Mouse (Mus musculus): ENCODE results near the gene Alas2. TPM values are rescaled to one million over a fixed set of nuclear protein-coding genes. Genes with fewer than 3 reads are reported as not detected.
A peak's percentile ranks its signal among the peaks of the same experiment; 100 is the strongest.

The Alas2 gene
- polyA plus RNA-seq, 1 experiment: 6.8 TPM

GRCm38 (mm10) chrX:150541684-150542083 lies 5.5 kb upstream of the Alas2 start:
- no peak overlapping the region for H3K4me3 ChIP-seq (replicated peaks; ENCODE audit: insufficient read depth, low read depth, low read length)
- no peak overlapping the region for H3K27ac ChIP-seq (ENCODE audit: insufficient read depth, low read length)

GRCm38 (mm10) chrX:150549639-150550038 lies 2.5 kb downstream of the Alas2 start:
- WGBS: 92% methylated on average over 3 of the region's 3 CpGs
- DNase-seq: no peak
- no peak for TF ChIP-seq CTCF (IDR thresholded peaks at IDR 0.05; ENCODE audit: borderline replicate concordance, insufficient read depth, low read depth, low read length)
- TF ChIP-seq POLR2A (IDR thresholded peaks at IDR 0.05; ENCODE audit: borderline replicate concordance, insufficient read depth, low read length): no peak

More at GRCm38 (mm10) chrX:150541684-150542083, 5.5 kb upstream of the Alas2 start:
- H3K4me1 ChIP-seq (ENCODE audit: control insufficient read depth, insufficient read depth, low read length): no peaks in the 10 kb centered on the region
- DNase-seq: no peak
- H3K27me3 ChIP-seq (ENCODE audit: control insufficient read depth, insufficient read depth, low read length): no peaks in the 10 kb centered on the region
- TF ChIP-seq CTCF (IDR thresholded peaks at IDR 0.05; ENCODE audit: borderline replicate concordance, insufficient read depth, low read depth, low read length) (no peak), POLR2A (IDR thresholded peaks at IDR 0.05; ENCODE audit: borderline replicate concordance, insufficient read depth, low read length) (no peak)

GRCm38 (mm10) chrX:150551986-150552385 lies 4.8 kb downstream of the Alas2 start:
- no peak overlapping the region for H3K27ac ChIP-seq (ENCODE audit: insufficient read depth, low read length)
- no peak for TF ChIP-seq POLR2A (IDR thresholded peaks at IDR 0.05; ENCODE audit: borderline replicate concordance, insufficient read depth, low read length)
- DNase-seq: no peak
- no peaks in the 10 kb centered on the region for H3K4me1 ChIP-seq (ENCODE audit: control insufficient read depth, insufficient read depth, low read length)
- no peak overlapping the region for H3K4me3 ChIP-seq (replicated peaks; ENCODE audit: insufficient read depth, low read depth, low read length)
- 86% methylated on average over 2 of the region's 2 CpGs for WGBS
- H3K27me3 ChIP-seq (ENCODE audit: control insufficient read depth, insufficient read depth, low read length): no peaks in the 10 kb centered on the region

More at GRCm38 (mm10) chrX:150549639-150550038, 2.5 kb downstream of the Alas2 start:
- Histone ChIP-seq H3K27me3 (ENCODE audit: control insufficient read depth, insufficient read depth, low read length) (no peaks in the 10 kb centered on the region), H3K27ac (ENCODE audit: insufficient read depth, low read length) (no peak overlapping the region), H3K4me1 (ENCODE audit: control insufficient read depth, insufficient read depth, low read length) (no peaks in the 10 kb centered on the region), H3K4me3 (replicated peaks; ENCODE audit: insufficient read depth, low read depth, low read length) (no peak overlapping the region)

- 91% methylated on average over 3 of the region's 3 CpGs for WGBS
These were observed 6.9 kb downstream of the Alas2 start for GRCm38 (mm10) chrX:150554032-150554431.

GRCm38 (mm10) chrX:150564644-150565357 lies 17.6 kb downstream of the Alas2 start:
- 92% methylated on average over 12 of the region's 12 CpGs for WGBS
- no peak overlapping the region for H3K4me3 ChIP-seq (replicated peaks; ENCODE audit: insufficient read depth, low read depth, low read length)
- TF ChIP-seq CTCF (IDR thresholded peaks at IDR 0.05; ENCODE audit: borderline replicate concordance, insufficient read depth, low read depth, low read length) (no peak), POLR2A (IDR thresholded peaks at IDR 0.05; ENCODE audit: borderline replicate concordance, insufficient read depth, low read length) (no peak)
- no peaks in the 10 kb centered on the region for H3K27me3 ChIP-seq (ENCODE audit: control insufficient read depth, insufficient read depth, low read length)
- H3K27ac ChIP-seq (ENCODE audit: insufficient read depth, low read length): no peak overlapping the region
- H3K4me1 ChIP-seq (ENCODE audit: control insufficient read depth, insufficient read depth, low read length): no peaks in the 10 kb centered on the region
- DNase-seq: no peak

More at GRCm38 (mm10) chrX:150554032-150554431, 6.9 kb downstream of the Alas2 start:
- H3K27ac ChIP-seq (ENCODE audit: insufficient read depth, low read length): no peak overlapping the region
- TF ChIP-seq POLR2A (IDR thresholded peaks at IDR 0.05; ENCODE audit: borderline replicate concordance, insufficient read depth, low read length) (no peak), CTCF (IDR thresholded peaks at IDR 0.05; ENCODE audit: borderline replicate concordance, insufficient read depth, low read depth, low read length) (no peak)
- no peak overlapping the region for H3K4me3 ChIP-seq (replicated peaks; ENCODE audit: insufficient read depth, low read depth, low read length)
- no peak for DNase-seq
- H3K4me1 ChIP-seq (ENCODE audit: control insufficient read depth, insufficient read depth, low read length): no peaks in the 10 kb centered on the region
- no peaks in the 10 kb centered on the region for H3K27me3 ChIP-seq (ENCODE audit: control insufficient read depth, insufficient read depth, low read length)

- Histone ChIP-seq H3K4me1 (ENCODE audit: control insufficient read depth, insufficient read depth, low read length) (no peaks in the 10 kb centered on the region), H3K27me3 (ENCODE audit: control insufficient read depth, insufficient read depth, low read length) (no peaks in the 10 kb centered on the region), H3K27ac (ENCODE audit: insufficient read depth, low read length) (no peak overlapping the region), H3K4me3 (replicated peaks; ENCODE audit: insufficient read depth, low read depth, low read length) (no peak overlapping the region)
- TF ChIP-seq CTCF (IDR thresholded peaks at IDR 0.05; ENCODE audit: borderline replicate concordance, insufficient read depth, low read depth, low read length): no peak
- TF ChIP-seq POLR2A (IDR thresholded peaks at IDR 0.05; ENCODE audit: borderline replicate concordance, insufficient read depth, low read length): no peak
- DNase-seq: no peak
These were observed 34.7 kb downstream of the Alas2 start for GRCm38 (mm10) chrX:150581921-150582320.

GRCm38 (mm10) chrX:150585116-150585515 lies 37.9 kb downstream of the Alas2 start:
- no peak for DNase-seq
- 98% methylated on average over 8 of the region's 8 CpGs for WGBS
- Histone ChIP-seq H3K27ac (ENCODE audit: insufficient read depth, low read length) (no peak overlapping the region), H3K27me3 (ENCODE audit: control insufficient read depth, insufficient read depth, low read length) (no peaks in the 10 kb centered on the region), H3K4me3 (replicated peaks; ENCODE audit: insufficient read depth, low read depth, low read length) (no peak overlapping the region), H3K4me1 (ENCODE audit: control insufficient read depth, insufficient read depth, low read length) (no peaks in the 10 kb centered on the region)
- no peak for TF ChIP-seq CTCF (IDR thresholded peaks at IDR 0.05; ENCODE audit: borderline replicate concordance, insufficient read depth, low read depth, low read length)
- no peak for TF ChIP-seq POLR2A (IDR thresholded peaks at IDR 0.05; ENCODE audit: borderline replicate concordance, insufficient read depth, low read length)

GRCm38 (mm10) chrX:150588023-150588764 lies 41.0 kb downstream of the Alas2 start, which contains the start of gene Pfkfb1:
TSS of gene Pfkfb1 (plus strand) at chrX:150588229.
- Histone ChIP-seq H3K4me1 (ENCODE audit: control insufficient read depth, insufficient read depth, low read length) (no peaks in the 10 kb centered on the region), H3K27me3 (ENCODE audit: control insufficient read depth, insufficient read depth, low read length) (no peaks in the 10 kb centered on the region), H3K4me3 (replicated peaks; ENCODE audit: insufficient read depth, low read depth, low read length) (peak within 1 kb of the TSS; percentile 86), H3K27ac (ENCODE audit: insufficient read depth, low read length) (no peak within 1 kb of the TSS; the same call in 1 of the 2 replicates)
- TF ChIP-seq POLR2A (IDR thresholded peaks at IDR 0.05; ENCODE audit: borderline replicate concordance, insufficient read depth, low read length) (peak; percentile 30; the same call in 1 of the 2 replicates), CTCF (IDR thresholded peaks at IDR 0.05; ENCODE audit: borderline replicate concordance, insufficient read depth, low read depth, low read length) (no peak)
- WGBS: 8% methylated on average over 35 of the region's 35 CpGs
- peak; percentile 78 to 83 for DNase-seq

Measured in cerebellum, adult 2 months (tissue).